Mouse (Mus musculus): ENCODE measurements around the gene Sprr3. TPM values are rescaled to one million over a fixed set of nuclear protein-coding genes. Genes with fewer than 3 reads are reported as not detected.
"Not testable (repeated sequence)": the region's sequence is repeated elsewhere in the genome, so short reads cannot be mapped to it uniquely, and the experiment has no call there.

Sprr3 gene
- 1.4 TPM in 1 of 2 replicates, not detected in the other for polyA plus RNA-seq (2015; fragmentation: Nextera tagmentation; extraction: Ambion mirVana)

DNA sequence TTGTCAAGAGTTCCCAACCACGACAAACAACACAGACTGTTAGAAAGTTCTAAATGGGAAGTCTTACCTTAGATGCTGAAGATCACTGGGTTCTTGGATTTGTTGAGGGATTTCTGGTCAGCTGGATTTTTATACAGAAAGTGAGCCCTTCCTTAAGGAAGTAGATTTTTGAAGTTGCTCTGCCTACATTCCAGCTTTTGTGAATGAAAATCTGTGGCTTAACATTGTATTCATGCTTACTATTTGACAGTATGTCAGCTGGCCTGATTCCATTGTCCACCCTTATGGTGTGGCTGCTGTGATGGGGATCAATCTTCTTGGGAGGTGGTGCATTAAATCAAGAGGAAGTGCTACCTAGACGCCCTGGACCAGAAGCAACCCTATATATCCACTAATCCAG, at the start of gene Sprr3:
TSS of gene Sprr3 (minus strand) at position 101 of the 400 bp plus-strand sequence.
- DNase-seq (ENCODE audit: low spot score): no peak

GRCm38 (mm10) chr3:92508185-92508584, 49.7 kb upstream of the Sprr3 start:
- no peak for DNase-seq (ENCODE audit: low spot score)

- DNase-seq (ENCODE audit: low spot score): no peak
Measured at GRCm38 (mm10) chr3:92503528-92503927, 45.0 kb upstream of the Sprr3 start.

DNA sequence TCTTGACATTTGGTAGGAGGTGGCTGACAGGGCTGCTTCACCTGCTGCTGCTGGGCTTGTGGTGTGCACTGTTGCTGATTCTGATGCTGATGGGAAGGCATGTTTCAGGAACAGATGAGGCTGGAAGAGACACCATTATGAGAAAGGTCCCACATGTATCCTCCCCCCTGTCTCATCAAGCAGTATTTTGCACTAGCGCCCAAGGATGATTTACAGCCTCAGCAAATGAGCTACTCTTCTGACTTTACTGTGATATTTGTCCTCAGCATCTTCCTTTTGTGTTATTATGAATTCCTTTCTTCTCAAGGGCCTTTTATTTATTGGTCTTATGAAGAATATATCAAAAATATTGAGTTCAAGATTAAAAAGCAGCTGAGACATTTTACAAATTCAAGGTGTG, 41.9 kb upstream of the Sprr3 start, which contains the start of gene Sprr4:
TSS of gene Sprr4 (minus strand) at position 101 of the 400 bp plus-strand sequence.
- DNase-seq (ENCODE audit: low spot score): no peak

DNA sequence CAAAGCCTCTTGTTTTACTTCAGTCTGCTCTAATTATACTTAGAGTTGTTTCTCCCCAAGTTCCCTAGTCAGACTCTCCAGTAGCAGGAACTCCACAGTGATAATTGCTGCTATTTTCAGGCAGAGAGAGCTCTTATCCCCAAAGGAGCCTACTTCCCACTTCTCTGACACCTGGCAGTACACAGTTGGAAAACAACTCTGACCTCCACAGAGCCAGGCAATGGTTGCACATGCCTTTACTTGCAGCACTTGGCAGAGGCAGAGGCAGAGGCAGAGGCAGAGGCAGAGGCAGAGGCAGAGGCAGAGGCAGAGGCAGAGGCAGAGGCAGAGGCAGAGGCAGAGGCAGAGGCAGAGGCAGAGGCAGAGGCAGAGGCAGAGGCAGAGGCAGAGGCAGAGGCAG, 31.7 kb upstream of the Sprr3 start:
- not testable (repeated sequence) for DNase-seq (ENCODE audit: low spot score)

DNA sequence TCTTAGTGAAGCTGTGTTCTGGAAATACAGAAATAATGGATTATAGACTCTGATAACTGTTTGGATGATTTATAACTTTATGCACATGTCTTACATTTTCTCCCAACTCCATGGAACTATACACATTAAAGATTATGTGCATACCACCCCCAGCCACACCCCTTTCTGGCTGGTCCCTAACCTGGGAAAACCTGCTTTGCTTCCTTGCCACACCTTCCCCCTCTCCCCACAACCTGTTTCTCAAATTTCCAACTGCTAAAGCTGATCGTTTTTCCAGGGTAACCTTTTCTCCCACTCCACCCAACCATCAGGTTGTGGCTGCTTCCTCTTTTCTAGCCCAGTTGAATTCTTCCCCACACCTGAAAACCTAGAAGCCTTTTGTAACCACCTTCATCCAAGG, 27.8 kb upstream of the Sprr3 start:
- DNase-seq (ENCODE audit: low spot score): no peak

- no peak for DNase-seq (ENCODE audit: low spot score)
Measured at GRCm38 (mm10) chr3:92485863-92486262, 27.3 kb upstream of the Sprr3 start, which contains the start of gene Sprr1a. Gene Sprr1a (minus strand): TSS chr3:92485895.

DNA sequence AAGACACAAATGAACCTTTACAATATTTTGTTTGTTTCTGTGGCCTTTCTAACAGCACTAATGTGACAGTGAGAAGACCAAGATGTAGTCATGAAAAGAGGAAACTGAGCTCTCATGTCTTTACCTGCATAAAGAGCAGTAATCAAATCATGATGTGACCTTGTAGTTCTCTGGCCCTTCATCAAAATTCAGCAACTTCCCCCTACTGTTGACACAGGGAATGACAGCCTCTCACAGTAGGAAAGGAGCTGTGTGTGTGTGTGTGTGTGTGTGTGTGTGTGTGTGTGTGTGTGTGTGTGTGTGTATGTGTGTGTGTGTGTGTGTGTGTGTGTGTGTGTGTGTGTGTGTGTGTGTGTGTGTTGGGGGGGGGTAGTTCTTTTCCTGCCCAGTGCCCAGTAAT, 22.7 kb upstream of the Sprr3 start:
- DNase-seq (ENCODE audit: low spot score): not testable (repeated sequence)

GRCm38 (mm10) chr3:92470111-92470510, 11.6 kb upstream of the Sprr3 start:
- DNase-seq (ENCODE audit: low spot score): no peak

DNA sequence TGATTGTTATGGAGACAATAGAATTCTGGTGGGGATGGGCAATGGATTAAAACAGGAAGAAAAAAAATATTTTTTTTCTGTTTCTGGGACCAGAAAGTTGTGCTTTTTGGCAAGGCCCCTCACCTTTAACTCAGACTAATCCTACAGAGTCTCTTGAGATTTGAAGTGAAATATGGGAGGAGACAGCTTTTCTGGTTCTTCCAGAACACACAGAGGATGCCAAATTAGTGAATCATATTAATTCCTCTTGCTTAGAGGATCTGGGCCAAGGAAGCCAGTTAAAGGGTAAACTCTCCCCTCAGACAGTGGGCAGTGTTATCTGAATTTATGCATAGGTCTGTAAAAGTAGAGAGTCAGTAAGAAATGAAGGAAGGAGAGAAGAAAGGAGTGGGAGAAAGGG, 8.9 kb upstream of the Sprr3 start:
- no peak for DNase-seq (ENCODE audit: low spot score)

GRCm38 (mm10) chr3:92466576-92466975, 8.1 kb upstream of the Sprr3 start:
- DNase-seq (ENCODE audit: low spot score): no peak

GRCm38 (mm10) chr3:92455151-92455550, 3.4 kb downstream of the Sprr3 start:
- DNase-seq (ENCODE audit: low spot score): no peak

GRCm38 (mm10) chr3:92440177-92440576, 18.3 kb downstream of the Sprr3 start:
- DNase-seq (ENCODE audit: low spot score): no peak

DNA sequence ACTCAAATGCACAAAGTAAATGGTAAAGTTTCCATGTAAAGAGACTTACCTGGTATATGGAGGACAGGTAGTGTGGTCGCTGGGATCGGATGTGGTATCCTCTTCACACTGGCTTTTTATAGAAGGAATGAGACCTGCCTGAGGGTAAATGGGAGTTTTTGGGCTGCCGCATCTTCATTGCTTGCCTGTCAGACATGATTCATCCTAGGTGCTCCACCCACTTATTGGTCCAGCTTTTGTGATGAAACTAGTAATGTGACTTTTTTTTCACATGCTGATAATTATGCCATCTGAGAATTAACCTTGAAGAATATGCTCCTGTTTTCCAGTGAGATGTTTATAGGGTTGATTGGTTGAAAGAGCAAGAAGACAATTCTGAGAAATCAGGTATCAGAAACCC, 19.8 kb downstream of the Sprr3 start, which contains the start of gene Sprr1b:
TSS of gene Sprr1b (minus strand) at position 101 of the 400 bp plus-strand sequence.
- no peak for DNase-seq (ENCODE audit: low spot score)

DNA sequence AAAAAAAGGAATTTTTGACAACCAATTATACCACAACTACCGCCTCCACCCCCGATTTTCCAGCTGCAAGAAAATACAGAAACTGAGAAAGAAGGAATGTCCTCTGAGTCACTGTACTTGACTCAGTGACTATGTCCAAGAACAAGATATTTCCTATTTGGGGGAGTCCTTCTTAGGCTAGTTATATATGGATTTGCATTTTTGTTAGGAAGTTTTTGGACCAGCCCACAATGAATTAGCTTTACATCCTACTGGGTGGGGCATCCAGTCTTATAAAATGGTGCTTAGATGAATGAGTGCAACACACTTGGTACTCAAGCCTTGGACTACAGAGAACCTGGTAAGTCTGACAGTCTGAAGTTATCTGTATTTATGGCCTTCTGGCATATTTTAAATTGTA, 26.2 kb downstream of the Sprr3 start, which contains the start of gene Sprr2k:
TSS of gene Sprr2k (plus strand) at position 301 of the 400 bp plus-strand sequence.
- no peak for DNase-seq (ENCODE audit: low spot score)

GRCm38 (mm10) chr3:92429323-92429722, 29.2 kb downstream of the Sprr3 start, which contains the start of gene Gm9774:
Gene Gm9774 (minus strand): TSS chr3:92429423.
- DNase-seq (ENCODE audit: low spot score): no peak

GRCm38 (mm10) chr3:92417782-92418181, 40.7 kb downstream of the Sprr3 start, which contains the start of gene Sprr2j-ps:
Gene Sprr2j-ps (plus strand): TSS chr3:92418082.
- DNase-seq (ENCODE audit: low spot score): no peak

DNA sequence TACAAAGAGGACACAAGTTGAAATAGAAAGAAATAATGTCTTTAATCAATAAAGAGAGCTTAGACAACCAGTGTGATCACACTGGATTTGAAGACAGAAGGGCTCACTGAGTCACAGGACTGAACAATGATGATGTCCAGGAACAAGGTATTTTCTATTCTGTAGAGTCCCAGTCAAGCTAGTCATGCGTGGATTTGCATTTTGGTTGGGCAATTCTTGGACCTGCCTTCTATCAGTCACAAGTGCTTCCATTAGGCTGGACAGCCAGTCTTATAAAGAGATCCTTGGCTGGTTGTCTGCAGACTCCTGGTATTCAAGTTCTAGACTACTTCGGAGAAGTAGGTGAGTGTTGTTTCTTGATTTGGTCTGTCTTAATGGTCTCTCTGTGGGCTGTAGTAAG, 50.8 kb downstream of the Sprr3 start, which contains the start of gene Sprr2i:
TSS of gene Sprr2i (plus strand) at position 301 of the 400 bp plus-strand sequence.
- DNase-seq (ENCODE audit: low spot score): no peak

Other genes with a start within 250 kb of the Sprr3 start
- gene Sprr2a1, start 242.9 kb downstream of the Sprr3 start, polyA plus RNA-seq (2015; fragmentation: Nextera tagmentation; extraction: Ambion mirVana): 2.0 and 2.5 TPM in 2 replicates
- gene Sprr2a2, start 242.8 kb downstream of the Sprr3 start, polyA plus RNA-seq (2015; fragmentation: Nextera tagmentation; extraction: Ambion mirVana): 246 and 255 TPM in 2 replicates
- gene Sprr2a3, start 173.3 kb downstream of the Sprr3 start, polyA plus RNA-seq (2015; fragmentation: Nextera tagmentation; extraction: Ambion mirVana): 17.8 and 22.9 TPM in 2 replicates
- 0.51 and 0.96 TPM in 2 replicates for gene Sprr2b, start 142.1 kb downstream of the Sprr3 start, polyA plus RNA-seq (2015; fragmentation: Nextera tagmentation; extraction: Ambion mirVana)
- 1.1 and 1.4 TPM in 2 replicates for gene Sprr2d, start 119.6 kb downstream of the Sprr3 start, polyA plus RNA-seq (2015; fragmentation: Nextera tagmentation; extraction: Ambion mirVana)
- 0.22 and 0.38 TPM in 2 replicates for gene Sprr2e, start 106.6 kb downstream of the Sprr3 start, polyA plus RNA-seq (2015; fragmentation: Nextera tagmentation; extraction: Ambion mirVana)
- 1.3 and 1.5 TPM in 2 replicates for gene Sprr2f, start 93.5 kb downstream of the Sprr3 start, polyA plus RNA-seq (2015; fragmentation: Nextera tagmentation; extraction: Ambion mirVana)
- gene Sprr2h, start 73.0 kb downstream of the Sprr3 start, polyA plus RNA-seq (2015; fragmentation: Nextera tagmentation; extraction: Ambion mirVana): 0.39 TPM in 1 of 2 replicates, not detected in the other
- 1.7 and 2.3 TPM in 2 replicates for gene Sprr2i, start 50.7 kb downstream of the Sprr3 start, polyA plus RNA-seq (2015; fragmentation: Nextera tagmentation; extraction: Ambion mirVana)
- gene Sprr2j-ps, start 40.6 kb downstream of the Sprr3 start, polyA plus RNA-seq (2015; fragmentation: Nextera tagmentation; extraction: Ambion mirVana): 0.19 and 0.29 TPM in 2 replicates
- gene Gm9774, start 29.3 kb downstream of the Sprr3 start, polyA plus RNA-seq (2015; fragmentation: Nextera tagmentation; extraction: Ambion mirVana): 9.3 and 9.4 TPM in 2 replicates
- gene Sprr2k, start 26.1 kb downstream of the Sprr3 start, polyA plus RNA-seq (2015; fragmentation: Nextera tagmentation; extraction: Ambion mirVana): 0.46 and 0.49 TPM in 2 replicates
- 0.68 and 1.1 TPM in 2 replicates for gene Sprr1b, start 19.9 kb downstream of the Sprr3 start, polyA plus RNA-seq (2015; fragmentation: Nextera tagmentation; extraction: Ambion mirVana)
- gene Sprr1a, start 27.2 kb upstream of the Sprr3 start, polyA plus RNA-seq (2015; fragmentation: Nextera tagmentation; extraction: Ambion mirVana): 14.9 and 17.7 TPM in 2 replicates
- gene Sprr4, start 41.8 kb upstream of the Sprr3 start, polyA plus RNA-seq (2015; fragmentation: Nextera tagmentation; extraction: Ambion mirVana): 1.1 TPM in 1 of 2 replicates, not detected in the other
- gene 2310046K23Rik, start 75.8 kb upstream of the Sprr3 start, polyA plus RNA-seq (2015; fragmentation: Nextera tagmentation; extraction: Ambion mirVana): 0.46 TPM in 1 of 2 replicates, not detected in the other
- 0.14 and 0.25 TPM in 2 replicates for gene Ivl, start 115.0 kb upstream of the Sprr3 start, polyA plus RNA-seq (2015; fragmentation: Nextera tagmentation; extraction: Ambion mirVana)
- gene Smcp, start 130.3 kb upstream of the Sprr3 start, polyA plus RNA-seq (2015; fragmentation: Nextera tagmentation; extraction: Ambion mirVana): 0.16 TPM in 1 of 2 replicates, not detected in the other
- not detected in 2 replicates for gene 2210017I01Rik, start 148.8 kb upstream of the Sprr3 start, polyA plus RNA-seq (2015; fragmentation: Nextera tagmentation; extraction: Ambion mirVana)
- not detected in 2 replicates for gene Lce6a, start 162.9 kb upstream of the Sprr3 start, polyA plus RNA-seq (2015; fragmentation: Nextera tagmentation; extraction: Ambion mirVana)
- gene Lce1a1, start 189.6 kb upstream of the Sprr3 start, polyA plus RNA-seq (2015; fragmentation: Nextera tagmentation; extraction: Ambion mirVana): 0.34 TPM in 1 of 2 replicates, not detected in the other
- not detected in 2 replicates for gene Lce1b, start 198.2 kb upstream of the Sprr3 start, polyA plus RNA-seq (2015; fragmentation: Nextera tagmentation; extraction: Ambion mirVana)
- gene Lce1a2, start 211.6 kb upstream of the Sprr3 start, polyA plus RNA-seq (2015; fragmentation: Nextera tagmentation; extraction: Ambion mirVana): 0.20 and 0.49 TPM in 2 replicates
- gene Lce1c, start 220.5 kb upstream of the Sprr3 start, polyA plus RNA-seq (2015; fragmentation: Nextera tagmentation; extraction: Ambion mirVana): not detected in 2 replicates
- gene Lce1d, start 228.5 kb upstream of the Sprr3 start, polyA plus RNA-seq (2015; fragmentation: Nextera tagmentation; extraction: Ambion mirVana): not detected in 2 replicates